Mouse (Mus musculus): Measurements from ENCODE around the gene Cherp.

GRCm38 (mm10) chr8:72451516-72451915 lies 23.5 kb downstream of the Cherp start:
- TF ChIP-seq SRF (IDR thresholded peaks at IDR 0.05; ENCODE audit: control insufficient read depth, insufficient read length, low read depth), result no peak
- TF ChIP-seq POLR2A (IDR thresholded peaks at IDR 0.05; ENCODE audit: insufficient read length, low read depth), result no peak
- TF ChIP-seq POLR2AphosphoS2 (IDR thresholded peaks at IDR 0.05; ENCODE audit: insufficient read length, low read depth), result no peak
- no peak for TF ChIP-seq E2F4 (IDR thresholded peaks at IDR 0.05; ENCODE audit: insufficient read depth)
- TF ChIP-seq USF1 (IDR thresholded peaks at IDR 0.05; ENCODE audit: low read depth), result no peak
- TF ChIP-seq MYOG (IDR thresholded peaks at IDR 0.05; ENCODE audit: control insufficient read depth in 1 of 3, insufficient read depth in 1 of 3, insufficient read length in 2 of 3, low read depth in 2 of 3), result no peak
- no peak for TF ChIP-seq CEBPB (IDR thresholded peaks at IDR 0.05; ENCODE audit: insufficient read depth, poor library complexity, severe bottlenecking)
- no peak for TF ChIP-seq MAX (IDR thresholded peaks at IDR 0.05; ENCODE audit: low read depth)
- TF ChIP-seq TCF12 (IDR thresholded peaks at IDR 0.05; ENCODE audit: insufficient read depth, poor library complexity, severe bottlenecking), result no peak
- no peak for TF ChIP-seq TCF3 (IDR thresholded peaks at IDR 0.05; ENCODE audit: insufficient read length, low read depth)
- no peak for TF ChIP-seq MYOD1 (IDR thresholded peaks at IDR 0.05; ENCODE audit: control insufficient read depth in 1 of 3, insufficient read length in 2 of 3, low read depth in 2 of 3)
- no peak for TF ChIP-seq REST (IDR thresholded peaks at IDR 0.05; ENCODE audit: insufficient read depth, insufficient read length)
